Mouse (Mus musculus) hindlimb bud, embryonic 11.5 days (tissue): Measurements from ENCODE around the gene C77080.

Experiments
- DNase-seq: peaks from one replicate; pipeline ENCODE4 v3.0.0-alpha.2; 2012; ENCODE audit warnings: low read depth, low spot score; ENCODE audit errors: extremely low spot score

The C77080 gene

GRCm38 (mm10) chr4:129241898-129242297, 19.3 kb downstream of the C77080 start:
- DNase-seq = no peak

GRCm38 (mm10) chr4:129239075-129239474, 22.1 kb downstream of the C77080 start:
- no peak for DNase-seq

GRCm38 (mm10) chr4:129238579-129239016, 22.6 kb downstream of the C77080 start:
- no peak for DNase-seq

GRCm38 (mm10) chr4:129237843-129238441, 23.3 kb downstream of the C77080 start:
- DNase-seq = no peak

- no peak for DNase-seq
These were observed 24.9 kb downstream of the C77080 start for GRCm38 (mm10) chr4:129236236-129236813.

GRCm38 (mm10) chr4:129235147-129235546, 26.1 kb downstream of the C77080 start:
- no peak for DNase-seq

- DNase-seq = no peak
These were observed 26.7 kb downstream of the C77080 start for GRCm38 (mm10) chr4:129234488-129234887.

GRCm38 (mm10) chr4:129232561-129233360, 28.4 kb downstream of the C77080 start:
- no peak for DNase-seq

GRCm38 (mm10) chr4:129231594-129232450, 29.4 kb downstream of the C77080 start:
- no peak for DNase-seq

GRCm38 (mm10) chr4:129230926-129231325, 30.3 kb downstream of the C77080 start:
- DNase-seq = no peak

- no peak for DNase-seq
These were observed 33.2 kb downstream of the C77080 start for GRCm38 (mm10) chr4:129227985-129228381.

GRCm38 (mm10) chr4:129227170-129227984, 33.8 kb downstream of the C77080 start:
- no peak for DNase-seq

GRCm38 (mm10) chr4:129226441-129226963, 34.7 kb downstream of the C77080 start:
- no peak for DNase-seq

GRCm38 (mm10) chr4:129225315-129225714, 35.9 kb downstream of the C77080 start:
- no peak for DNase-seq

- no peak for DNase-seq
These were observed 37.6 kb downstream of the C77080 start for GRCm38 (mm10) chr4:129223421-129224281.

- DNase-seq = no peak
These were observed 38.9 kb downstream of the C77080 start for GRCm38 (mm10) chr4:129222019-129222925.

GRCm38 (mm10) chr4:129221097-129222010, 39.9 kb downstream of the C77080 start:
- DNase-seq = no peak
